Mouse (Mus musculus) limb, embryonic 15.5 days (tissue): ENCODE measurements around the gene Cpped1. TPM values are rescaled to one million over a fixed set of nuclear protein-coding genes. Genes with fewer than 3 reads are reported as not detected.

Experiments used
- ATAC-seq: fragments of 200-750 bp; cut with Nextera tagmentation; 2 replicates; pipeline ENCODE4 v1.8.0; 2017; ENCODE audit warnings: low read depth, moderate TSS enrichment; ENCODE audit not compliant: insufficient number of reproducible peaks, low FRiP score, low TSS enrichment
- H3K27ac ChIP-seq: fragments of 300-500 bp; sonication (generic); 2 replicates; pipeline ENCODE4 v1.5.1; 2015; ENCODE audit warnings: moderate library complexity, mild to moderate bottlenecking, inconsistent platforms
- H3K27me3 ChIP-seq: fragments of 300-500 bp; sonication (generic); 2 replicates; pipeline ENCODE4 v1.6.1; 2015; ENCODE audit warnings: inconsistent platforms
- H3K36me3 ChIP-seq: fragments of 300-500 bp; sonication (generic); 2 replicates; pipeline ENCODE4 v1.6.1; 2015; ENCODE audit warnings: inconsistent platforms
- H3K4me1 ChIP-seq: fragments of 300-500 bp; sonication (generic); 2 replicates; pipeline ENCODE4 v1.6.1; 2015; ENCODE audit warnings: inconsistent platforms
- H3K4me2 ChIP-seq: fragments of 300-500 bp; sonication (generic); 2 replicates; pipeline ENCODE4 v1.6.1; 2015; ENCODE audit warnings: mild to moderate bottlenecking, inconsistent platforms
- H3K4me3 ChIP-seq: fragments of 300-500 bp; sonication (generic); 2 replicates; pipeline ENCODE4 v1.5.1; 2015; ENCODE audit warnings: mild to moderate bottlenecking, inconsistent platforms
- H3K9ac ChIP-seq: fragments of 300-500 bp; sonication (generic); 2 replicates; pipeline ENCODE4 v1.6.1; 2015; ENCODE audit warnings: inconsistent platforms
- H3K9me3 ChIP-seq: fragments of 300-500 bp; sonication (generic); 2 replicates; pipeline ENCODE4 v1.6.1; 2016; ENCODE audit warnings: inconsistent platforms
- WGBS: fragments of 180-500 bp; shearing (Covaris S2); methylation state at CpG from one replicate; pipeline ENCODE4 v1.1.7; 2015; 5-methylcytosine and 5-hydroxymethylcytosine counted together
- polyA plus RNA-seq: library from polyadenylated mRNA; unstranded; fragments of >200 nt; fragmentation: Nextera tagmentation; extraction: Ambion mirVana; gene quantifications from 2 replicates; pipeline ENCODE4 v1.2.1, GENCODE M21; 2015

Cpped1 gene
- polyA plus RNA-seq, 1 experiment from 2014 or later: 18.8 TPM

DNA sequence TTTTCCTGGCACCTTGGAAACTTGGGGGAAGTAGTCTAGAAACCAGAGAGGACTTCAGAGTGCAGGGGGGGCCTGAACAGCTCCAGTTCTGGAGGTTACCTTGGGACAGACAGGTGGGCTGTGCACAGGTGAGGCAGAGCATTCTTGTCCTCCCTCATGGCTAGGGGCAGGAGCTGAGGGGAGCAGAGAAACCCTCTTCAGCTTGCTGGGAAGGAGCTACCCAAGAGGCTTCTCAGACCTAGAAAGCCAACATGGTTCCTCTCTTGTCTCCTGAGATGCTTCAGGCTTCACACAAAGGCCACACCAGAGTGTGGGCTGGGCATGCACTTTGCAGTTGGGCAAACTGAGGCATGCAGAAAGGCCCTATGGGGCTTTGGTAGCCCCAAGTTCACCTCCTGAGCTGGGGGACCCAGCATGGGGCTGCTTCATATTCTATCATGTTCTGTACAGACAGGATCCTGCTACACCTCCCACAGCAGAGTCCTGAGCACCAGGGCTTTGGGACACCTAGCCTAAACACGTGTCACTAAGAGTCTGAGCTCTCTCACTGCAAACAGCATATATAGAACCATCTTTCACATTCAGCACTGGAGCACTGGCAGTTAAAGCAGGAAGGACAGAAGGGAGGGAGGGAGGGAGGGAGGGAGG is 152.5 kb downstream of the Cpped1 start:
- Histone ChIP-seq H3K36me3 (no peaks in the 10 kb centered on the region), H3K27me3 (no peaks in the 10 kb centered on the region), H3K4me3 (no peak overlapping the region), H3K4me2 (no peak overlapping the region), H3K9me3 (no peaks in the 10 kb centered on the region), H3K27ac (no peak overlapping the region), H3K9ac (no peak overlapping the region), H3K4me1 (no peaks in the 10 kb centered on the region)
- ATAC-seq: no peak
- WGBS: 74% methylated on average over 1 of the region's 1 CpGs

DNA sequence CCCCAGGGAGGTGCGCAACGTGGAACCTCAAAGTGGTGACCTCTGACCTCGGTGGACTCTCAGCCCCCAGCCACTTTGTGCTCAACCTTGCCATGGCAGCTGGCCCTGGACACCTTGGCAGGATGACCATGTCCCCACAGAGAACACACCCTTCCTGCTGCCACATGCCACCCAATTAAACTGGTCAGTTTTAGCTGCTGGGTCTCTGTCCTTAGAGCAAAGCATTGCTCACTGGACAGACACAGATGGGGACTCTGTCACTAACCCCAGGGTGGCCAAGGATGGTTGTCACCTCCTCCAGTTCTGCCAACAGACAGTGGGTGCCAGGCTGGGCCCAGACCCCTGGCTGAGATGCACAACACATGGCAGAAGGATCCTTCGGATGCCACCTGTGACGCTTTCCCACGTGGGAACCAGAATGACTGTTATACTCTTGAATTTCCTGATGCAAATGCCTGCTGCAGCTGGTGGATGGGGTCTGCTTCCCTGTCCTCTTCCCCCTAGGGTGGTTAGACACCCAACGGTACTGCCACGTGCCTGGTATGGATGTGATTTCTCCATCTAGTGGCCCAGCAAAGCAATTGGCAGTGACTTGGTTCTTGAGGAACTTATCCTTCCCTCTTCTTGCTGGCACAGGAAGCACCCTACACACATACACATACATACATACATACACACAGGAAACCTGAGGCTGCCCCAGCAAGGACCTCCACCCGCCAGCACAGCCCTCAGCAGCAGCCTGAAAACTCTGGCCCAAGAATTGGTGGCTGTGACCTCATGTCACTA is 153.8 kb downstream of the Cpped1 start:
- H3K9ac ChIP-seq: no peak overlapping the region
- ATAC-seq: no peak
- 85% methylated on average over 9 of the region's 9 CpGs for WGBS
- no peak overlapping the region for H3K4me3 ChIP-seq
- no peaks in the 10 kb centered on the region for H3K4me1 ChIP-seq
- H3K36me3 ChIP-seq: no peaks in the 10 kb centered on the region
- H3K27me3 ChIP-seq: no peaks in the 10 kb centered on the region
- no peak overlapping the region for H3K27ac ChIP-seq
- no peaks in the 10 kb centered on the region for H3K9me3 ChIP-seq
- no peak overlapping the region for H3K4me2 ChIP-seq

DNA sequence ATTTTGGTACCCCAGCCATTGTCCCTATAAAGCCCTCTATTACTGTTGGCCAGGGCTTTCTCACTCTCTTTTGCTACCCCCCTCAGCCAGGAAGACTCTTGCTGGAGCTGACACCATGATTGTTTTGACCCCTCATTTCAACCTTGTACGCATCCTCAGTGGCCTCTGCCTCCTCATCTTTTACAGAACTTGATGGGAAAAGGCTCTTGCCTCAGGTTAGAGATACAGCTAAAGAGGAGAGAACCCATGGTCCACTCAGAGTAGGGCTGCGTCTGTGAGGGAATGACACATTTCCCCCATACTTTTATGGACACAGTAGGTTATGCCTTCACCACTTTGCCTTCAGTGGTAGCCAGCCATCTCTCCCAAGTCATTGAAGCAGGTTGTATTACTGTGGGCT is 155.1 kb downstream of the Cpped1 start:
- H3K9ac ChIP-seq: no peak overlapping the region
- H3K36me3 ChIP-seq: no peaks in the 10 kb centered on the region
- no peaks in the 10 kb centered on the region for H3K9me3 ChIP-seq
- no peak overlapping the region for H3K4me3 ChIP-seq
- H3K27ac ChIP-seq: no peak overlapping the region
- WGBS: 88% methylated on average over 2 of the region's 2 CpGs
- no peak for ATAC-seq
- no peaks in the 10 kb centered on the region for H3K27me3 ChIP-seq
- H3K4me1 ChIP-seq: no peaks in the 10 kb centered on the region
- no peak overlapping the region for H3K4me2 ChIP-seq

Other genes starting within 250 kb of the Cpped1 start
- 0.88 and 1.1 TPM in 2 replicates for gene Shisa9, start 74.7 kb upstream of the Cpped1 start, polyA plus RNA-seq